Mouse (Mus musculus): Measurements from ENCODE around the gene Lasp1.
A peak's percentile ranks its signal among the peaks of the same experiment; 100 is the strongest.
"Not testable (repeated sequence)": the region's sequence is repeated elsewhere in the genome, so short reads cannot be mapped to it uniquely, and the experiment has no call there.

Lasp1 gene

DNA sequence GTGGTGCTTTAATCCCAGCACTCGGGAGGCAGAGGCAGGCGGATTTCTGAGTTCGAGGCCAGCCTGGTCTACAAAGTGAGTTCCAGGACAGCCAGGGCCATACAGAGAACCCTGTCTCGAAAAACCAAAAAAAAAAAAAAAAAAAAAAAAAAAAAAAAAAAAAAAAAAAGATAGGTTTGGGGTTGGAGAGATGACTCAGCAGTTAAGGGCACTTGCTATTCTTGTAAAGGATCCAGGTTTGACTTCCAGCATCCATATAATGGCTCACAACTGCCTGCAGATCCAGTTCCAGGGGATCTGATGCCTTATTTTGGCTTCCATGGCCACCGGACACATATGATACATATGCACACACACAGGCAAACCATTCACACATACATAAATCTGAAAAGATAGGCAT is 73.6 kb downstream of the Lasp1 start:
- DNase-seq (ENCODE audit: low spot score in 2 of 2) = not testable (repeated sequence)

DNA sequence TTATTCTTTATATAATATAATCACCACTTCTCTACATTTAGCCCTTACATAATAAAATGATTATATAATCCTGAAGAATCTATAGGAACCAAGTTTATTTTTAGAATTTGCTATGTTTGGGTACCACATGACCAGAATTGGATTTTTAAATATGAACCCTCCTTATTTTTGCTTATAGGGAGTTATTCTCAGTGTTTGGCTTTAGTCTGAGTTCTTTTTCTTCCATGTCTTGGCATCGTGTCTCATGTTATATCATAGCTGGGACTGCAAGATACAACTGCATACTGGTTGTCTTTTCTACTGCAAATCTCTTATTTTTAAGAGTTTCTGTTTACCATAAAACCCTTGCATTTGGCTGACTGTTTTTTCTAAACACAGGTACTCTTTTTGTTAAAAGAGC is 75.6 kb downstream of the Lasp1 start:
- no peak for DNase-seq (ENCODE audit: low spot score in 2 of 2)

DNA sequence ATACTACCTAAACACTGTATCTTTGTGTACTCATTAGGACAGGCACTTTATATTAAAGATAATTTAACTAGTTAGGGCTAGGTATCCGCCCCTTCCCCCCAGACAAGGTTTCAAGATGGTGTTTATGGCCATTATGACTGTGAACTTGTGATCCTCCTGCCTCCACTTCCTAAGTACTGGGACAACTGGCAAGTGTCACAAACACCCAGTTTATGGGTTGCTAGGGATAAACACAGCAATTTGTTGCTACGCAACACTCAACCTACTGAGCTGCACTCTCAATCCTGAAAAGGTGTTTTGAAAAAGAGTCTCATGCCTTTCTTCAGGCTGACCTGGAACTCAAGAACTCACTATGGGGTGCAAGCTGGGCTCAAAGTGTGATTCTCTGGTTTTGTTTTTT is 78.5 kb downstream of the Lasp1 start:
- DNase-seq (ENCODE audit: low spot score in 2 of 2) = no peak

DNA sequence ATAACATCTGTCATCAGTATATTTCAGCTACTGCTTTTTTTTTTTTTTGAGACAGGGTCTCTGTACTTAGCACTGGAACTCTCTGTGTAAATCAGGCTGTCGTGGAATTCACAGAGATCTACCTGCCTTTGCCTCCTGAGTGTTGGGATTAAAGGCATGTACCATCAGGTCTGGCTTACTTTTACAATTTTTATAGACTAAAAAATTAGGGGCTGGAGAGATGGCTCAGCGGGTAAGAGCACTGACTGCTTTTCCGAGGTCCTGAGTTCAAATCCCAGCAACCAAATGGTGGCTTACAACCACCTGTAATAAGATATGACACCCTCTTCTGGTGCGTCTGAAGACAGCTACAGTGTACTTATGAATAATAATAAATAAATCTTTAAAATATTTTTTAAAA is 81.6 kb downstream of the Lasp1 start:
- DNase-seq (ENCODE audit: low spot score in 2 of 2) = no peak

DNA sequence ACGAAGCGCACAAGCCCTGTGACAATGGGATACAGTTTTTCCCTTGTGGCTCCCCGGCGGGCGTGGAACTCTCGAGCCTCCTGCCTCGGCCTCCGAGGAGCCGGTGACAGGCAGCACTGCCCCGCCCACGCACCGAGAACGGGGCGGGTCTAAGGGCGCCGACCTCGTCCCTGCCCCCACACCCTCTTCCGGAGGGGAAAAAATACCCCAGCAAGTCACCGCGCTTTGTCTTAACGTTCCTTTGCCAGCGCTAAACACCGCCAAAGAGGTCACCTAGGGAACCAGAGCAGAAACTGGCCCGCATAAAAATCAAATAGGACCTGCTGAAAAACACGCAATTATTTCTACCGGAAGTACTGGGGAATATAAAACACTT is 84.7 kb downstream of the Lasp1 start:
- peak; percentile 67 to 76 for DNase-seq (ENCODE audit: low spot score in 2 of 2)

DNA sequence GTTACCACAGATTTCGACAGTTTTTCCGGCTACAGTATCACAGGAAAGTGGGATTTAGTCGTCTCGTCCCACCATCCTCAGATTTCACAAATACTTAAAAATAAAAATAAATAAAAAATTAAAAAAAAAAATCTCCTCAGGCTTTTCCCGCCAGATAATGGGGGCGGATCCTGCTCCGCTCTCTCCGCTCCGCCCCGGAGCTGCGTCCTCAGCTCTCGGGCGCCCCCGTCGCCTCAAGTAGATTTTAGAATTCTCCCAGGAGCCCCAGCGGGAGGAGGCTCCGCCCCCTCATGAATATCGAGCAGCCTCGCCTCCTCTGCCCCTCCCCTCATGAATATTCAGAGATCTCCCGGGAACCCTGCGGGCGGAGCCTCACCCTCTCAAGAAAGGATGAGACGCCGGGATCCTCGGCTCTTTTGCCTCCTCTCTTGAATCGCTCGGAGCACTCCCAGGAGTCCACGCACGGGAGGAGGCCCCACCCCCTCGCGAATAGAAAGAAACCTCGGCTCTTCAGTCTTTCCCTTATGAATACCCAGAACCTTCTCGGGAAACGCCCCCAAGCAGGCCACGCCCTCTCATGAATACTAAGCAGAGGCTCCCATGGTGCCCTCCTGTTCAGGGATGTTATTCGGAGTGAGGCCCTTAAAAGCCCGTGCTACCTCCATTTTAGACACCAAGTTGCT is 85.3 kb downstream of the Lasp1 start, which contains the start of gene Fbxo47:
Fbxo47 (minus strand) TSS at position 237 of the 683 bp plus-strand sequence.
- peak; percentile 91 to 93 for DNase-seq (ENCODE audit: low spot score in 2 of 2)

DNA sequence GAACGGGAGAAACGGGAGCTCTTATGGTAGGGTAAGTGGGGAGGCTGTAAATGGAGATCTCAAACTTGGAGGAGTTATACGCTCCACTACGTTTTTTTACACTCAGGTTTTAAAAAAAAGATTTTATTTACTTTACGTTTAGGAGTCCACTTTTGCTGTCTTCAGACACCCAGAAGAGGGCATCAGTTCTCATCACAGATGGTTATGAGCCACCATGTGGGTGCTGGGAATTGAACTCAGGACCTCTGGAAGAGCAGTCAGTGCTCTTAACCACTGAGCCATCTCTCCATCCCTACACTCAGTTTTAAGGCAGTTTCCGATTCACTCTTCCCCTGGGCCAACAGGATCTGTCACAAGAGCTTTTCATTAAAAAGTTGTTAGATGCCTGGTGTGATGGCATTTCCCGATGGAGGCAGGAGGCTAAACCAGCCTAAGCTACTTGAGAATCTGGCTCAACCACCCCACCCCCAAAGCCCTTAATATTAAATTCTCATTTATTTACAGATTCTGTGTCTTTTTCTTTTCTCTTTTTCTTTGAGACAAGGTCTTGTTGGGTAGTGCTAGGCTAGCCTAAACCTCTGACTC is 85.9 kb downstream of the Lasp1 start:
- no peak for DNase-seq (ENCODE audit: low spot score in 2 of 2)

DNA sequence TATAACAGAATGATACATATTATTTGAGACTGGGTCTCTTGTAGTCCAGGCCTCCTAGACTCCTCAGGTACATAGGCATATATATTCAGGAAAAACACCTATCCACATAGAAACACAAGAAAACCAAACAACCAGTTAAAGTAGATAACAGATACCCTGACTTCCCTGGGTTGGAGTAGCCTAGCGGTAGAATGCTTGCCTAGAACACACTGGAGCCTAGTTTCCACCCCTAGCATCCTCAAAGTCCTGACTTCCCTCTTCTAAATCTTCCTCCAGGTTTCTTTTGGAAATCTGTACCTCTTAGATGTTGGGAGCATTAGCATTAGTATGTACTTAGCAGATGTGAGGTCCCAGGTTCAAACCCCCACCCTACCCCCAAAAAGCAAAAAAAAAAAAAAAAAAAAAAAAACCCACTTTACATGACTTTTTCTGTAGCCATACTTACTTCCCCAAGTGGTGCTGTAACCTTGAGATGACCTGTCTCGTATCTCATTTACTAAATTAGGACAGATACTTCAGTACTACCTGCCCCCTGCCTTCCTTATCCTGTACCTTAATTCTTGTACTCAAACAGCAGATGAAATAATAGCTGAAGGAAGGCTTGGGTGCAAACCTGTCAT is 86.6 kb downstream of the Lasp1 start:
- DNase-seq (ENCODE audit: low spot score in 2 of 2) = no peak

Data from spleen, postnatal 14 days (tissue).